Mouse (Mus musculus) hematopoietic stem cell, adult 5-6 weeks (primary cell): ENCODE data around the gene Cntnap2. TPM values are rescaled to one million over a fixed set of nuclear protein-coding genes. Genes with fewer than 3 reads are reported as not detected.

Source experiments
- ATAC-seq, 2 experiments: fragments of 125-278 bp in 1 of 2; replicated peaks in 1 of 2; 2 replicates each; pipeline ENCODE4 v1.8.0; 2016 to 2017; ENCODE audit warnings: inconsistent platforms in 2 of 2, mild to moderate bottlenecking in 2 of 2, moderate number of reproducible peaks in 2 of 2, low read depth in 1 of 2, moderate TSS enrichment in 1 of 2; ENCODE audit not compliant: low FRiP score in 2 of 2, poor library complexity in 2 of 2, severe bottlenecking in 2 of 2, insufficient read depth in 1 of 2, low TSS enrichment in 1 of 2
- total RNA-seq: library from RNA; stranded (forward); fragments of 172-1452, 232-1000 nt; gene quantifications from 2 replicates; pipeline ENCODE4 v1.2.3, GENCODE M21; 2017

Cntnap2 gene
- total RNA-seq, 1 experiment from 2014 or later = not detected

GRCm38 (mm10) chr6:45271537-45271936 lies 212.4 kb downstream of the Cntnap2 start:
- peak; percentile 99 to 100 for ATAC-seq

DNA sequence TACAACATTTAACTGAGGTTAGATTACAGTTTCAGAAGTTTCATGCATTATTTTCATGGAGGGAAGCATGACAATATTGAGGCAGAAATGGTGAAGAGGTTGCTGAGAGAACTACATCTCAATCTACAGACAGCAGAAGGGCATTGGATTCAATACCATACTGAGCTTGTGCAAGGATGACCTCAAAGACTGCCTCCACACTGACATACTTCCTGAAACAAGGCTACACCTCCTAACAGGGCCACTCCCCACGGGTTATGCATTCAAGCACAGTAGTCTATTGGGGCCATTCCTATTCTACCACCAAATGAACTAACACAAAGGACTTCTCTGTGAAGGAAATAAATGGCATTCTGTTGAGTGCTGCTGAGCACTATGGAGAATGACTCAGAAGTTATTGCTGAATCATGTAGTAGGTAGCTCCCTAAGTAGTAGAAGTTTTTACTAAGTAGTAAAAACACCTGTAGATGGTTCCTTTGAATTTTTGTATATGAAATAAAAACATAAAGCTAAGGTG lies 214.2 kb downstream of the Cntnap2 start:
- ATAC-seq = no peak; a peak in 1 of 4 replicates

- ATAC-seq = no peak
Observed at GRCm38 (mm10) chr6:45290154-45290553, 231.0 kb downstream of the Cntnap2 start.

DNA sequence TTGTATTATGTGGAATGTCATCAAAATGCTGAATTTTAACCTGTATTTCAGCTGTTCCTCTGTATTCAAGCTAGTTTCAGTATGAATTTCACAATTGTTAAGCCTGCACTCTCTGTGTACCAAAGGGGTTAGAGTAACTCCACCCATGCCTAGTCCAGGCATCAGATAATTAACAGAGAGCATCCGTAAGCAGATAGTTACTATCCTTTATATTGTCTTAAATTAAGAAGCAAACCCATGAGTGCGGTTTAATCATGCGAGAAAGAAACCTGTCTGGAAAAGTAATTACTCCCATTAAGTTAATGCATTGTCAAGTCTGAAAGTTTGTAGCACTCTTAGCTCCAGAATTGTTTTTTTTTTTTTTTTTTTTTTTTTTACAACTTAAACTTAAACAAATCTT lies 258.3 kb downstream of the Cntnap2 start:
- no peak for ATAC-seq

GRCm38 (mm10) chr6:45323505-45323904 lies 264.3 kb downstream of the Cntnap2 start:
- no peak; a peak in 1 of 4 replicates for ATAC-seq

DNA sequence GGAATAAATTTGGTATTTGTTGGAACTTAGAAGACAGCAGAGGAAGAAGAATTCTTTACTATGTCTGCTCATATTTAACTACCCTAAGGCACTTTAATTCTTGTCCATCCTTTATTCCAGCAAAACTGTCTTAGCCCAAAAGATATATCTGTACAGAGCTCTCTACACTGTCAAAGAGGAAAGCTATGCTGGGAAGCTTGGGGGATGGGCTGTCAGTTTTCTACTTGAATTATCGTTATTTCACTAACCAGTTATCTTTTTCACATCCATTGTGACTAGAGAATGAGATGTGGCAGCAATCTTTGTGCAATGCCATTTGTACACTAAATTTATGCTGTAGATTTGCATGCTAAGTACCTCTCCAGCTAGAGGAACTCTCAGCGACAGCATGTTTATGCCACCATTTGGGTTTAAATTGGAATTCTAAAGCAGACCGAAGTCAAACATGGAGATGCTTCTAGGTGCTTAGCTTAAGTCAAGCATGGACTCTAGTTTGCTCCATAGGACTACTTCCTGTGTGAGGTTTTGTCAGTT lies 268.9 kb downstream of the Cntnap2 start:
- ATAC-seq = no peak

- ATAC-seq = no peak
Observed at GRCm38 (mm10) chr6:45345396-45345795, 286.2 kb downstream of the Cntnap2 start.

DNA sequence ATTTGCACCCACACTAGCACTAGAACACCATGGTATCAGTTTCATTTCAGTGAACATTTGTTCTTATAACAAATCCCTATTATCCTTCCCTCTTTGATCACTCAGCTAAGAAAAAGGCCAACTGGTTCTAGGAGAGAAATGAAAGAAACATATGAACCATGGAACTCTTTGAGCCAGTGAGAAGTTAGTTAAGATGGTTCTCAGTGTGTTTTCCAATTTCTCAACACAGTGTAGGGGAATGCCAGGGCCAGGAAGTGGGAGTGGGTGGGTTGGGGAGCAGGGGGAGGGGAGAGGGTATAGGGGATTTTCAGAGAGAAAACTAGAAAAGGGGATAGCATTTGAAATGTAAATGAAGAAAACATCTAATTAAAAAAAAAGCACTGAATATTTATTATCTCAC lies 286.8 kb downstream of the Cntnap2 start:
- ATAC-seq = no peak

DNA sequence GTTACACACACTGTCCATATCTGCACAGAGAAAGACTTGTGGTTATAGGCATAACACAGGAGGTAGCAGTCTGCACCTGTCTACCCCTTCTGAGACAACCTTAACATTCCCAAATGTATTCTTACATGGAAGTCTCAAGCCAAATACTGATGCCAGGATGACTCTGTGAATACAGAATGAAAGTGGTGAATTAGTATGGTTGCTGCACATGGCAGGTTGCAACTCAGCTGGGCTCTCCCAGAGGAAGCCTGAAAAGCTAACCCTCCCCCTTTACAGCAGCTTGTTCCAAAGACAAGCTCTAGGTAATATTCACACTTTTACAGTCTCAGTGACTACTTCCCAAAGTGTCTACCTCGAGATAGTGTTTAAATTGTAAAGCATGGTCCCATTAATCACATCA lies 307.3 kb downstream of the Cntnap2 start:
- no peak for ATAC-seq

DNA sequence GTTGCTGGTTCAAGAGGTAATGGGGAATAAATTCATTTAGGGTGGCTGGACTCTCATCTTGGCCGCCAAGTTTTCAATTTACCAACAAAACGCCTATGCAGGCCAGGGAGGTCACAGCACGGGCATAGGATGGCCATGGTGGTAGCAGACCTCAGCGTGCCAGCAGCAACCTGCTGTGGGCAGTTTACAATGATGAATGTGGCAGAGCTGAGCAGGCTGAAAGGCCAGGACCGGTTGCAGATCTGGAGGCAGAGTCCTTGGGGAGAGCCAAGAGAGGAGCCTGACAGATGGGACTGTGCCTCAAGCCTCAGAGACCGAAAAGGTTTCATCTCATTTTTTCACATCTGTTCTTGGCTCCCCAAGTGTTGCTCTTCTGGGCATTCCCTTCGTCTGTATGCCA lies 322.0 kb downstream of the Cntnap2 start:
- no peak for ATAC-seq

- no peak for ATAC-seq
Observed at GRCm38 (mm10) chr6:45389034-45389433, 329.9 kb downstream of the Cntnap2 start.

GRCm38 (mm10) chr6:45413629-45414028 lies 354.5 kb downstream of the Cntnap2 start:
- no peak for ATAC-seq

DNA sequence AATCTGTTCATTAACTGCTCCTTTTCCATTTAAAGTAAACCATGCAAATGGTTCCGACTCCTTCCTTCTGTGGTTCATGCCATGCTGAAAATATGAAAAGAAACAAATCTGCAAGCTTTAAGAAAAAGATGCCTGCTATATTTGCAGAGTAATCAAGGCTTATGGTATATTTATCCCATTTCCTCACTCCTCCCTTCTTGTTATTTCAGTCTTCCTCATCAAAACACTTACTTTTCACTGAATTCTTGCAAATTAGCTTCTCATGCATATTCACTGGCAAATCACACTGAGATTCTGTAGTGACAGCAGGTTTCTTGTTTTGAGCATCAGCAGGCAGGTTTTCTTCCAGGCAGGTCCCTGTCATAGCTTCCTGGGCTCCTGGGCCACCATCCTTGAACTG lies 396.3 kb downstream of the Cntnap2 start:
- no peak for ATAC-seq

- ATAC-seq = no peak
Observed at GRCm38 (mm10) chr6:45518221-45518620, 459.1 kb downstream of the Cntnap2 start.

DNA sequence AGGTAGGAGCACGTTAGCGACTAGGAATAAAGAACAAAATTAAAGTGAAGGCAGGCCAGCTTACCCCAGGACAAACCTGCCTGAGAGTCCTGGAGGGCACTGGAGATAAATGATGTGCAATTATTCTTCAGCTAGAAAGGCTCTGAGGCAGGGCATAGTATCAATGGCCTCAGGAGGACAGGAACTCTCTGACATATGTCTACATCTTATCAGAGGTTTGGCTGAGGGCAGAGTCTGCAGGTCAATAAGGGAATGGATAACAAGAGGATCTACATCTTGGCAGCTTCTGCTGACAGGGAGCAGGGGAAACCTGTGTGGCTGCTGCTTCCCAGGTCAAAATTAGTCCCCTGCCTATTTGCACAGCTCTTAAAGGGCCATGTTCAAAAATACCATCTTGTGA lies 477.8 kb downstream of the Cntnap2 start:
- no peak for ATAC-seq

GRCm38 (mm10) chr6:45544319-45544875 lies 485.2 kb downstream of the Cntnap2 start:
- no peak for ATAC-seq

DNA sequence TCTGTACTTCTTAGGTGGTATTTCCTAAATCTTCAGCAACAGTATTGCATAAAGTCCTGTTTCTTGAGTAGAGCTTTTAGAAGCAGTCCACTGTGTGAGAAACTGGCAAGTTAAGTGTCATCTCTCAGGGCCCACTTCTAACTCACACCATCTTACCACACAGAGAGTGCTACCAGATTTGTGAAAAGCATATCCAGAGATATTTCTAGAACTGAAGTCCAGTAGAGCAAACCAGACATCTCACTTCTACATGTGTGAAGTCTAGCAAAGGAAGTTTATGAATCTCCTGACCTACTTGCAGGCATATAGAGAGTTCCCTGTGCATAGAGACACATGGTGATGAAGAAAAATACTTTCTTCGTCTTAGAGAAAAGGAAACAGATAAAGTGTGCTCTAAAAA lies 500.6 kb downstream of the Cntnap2 start:
- no peak for ATAC-seq

DNA sequence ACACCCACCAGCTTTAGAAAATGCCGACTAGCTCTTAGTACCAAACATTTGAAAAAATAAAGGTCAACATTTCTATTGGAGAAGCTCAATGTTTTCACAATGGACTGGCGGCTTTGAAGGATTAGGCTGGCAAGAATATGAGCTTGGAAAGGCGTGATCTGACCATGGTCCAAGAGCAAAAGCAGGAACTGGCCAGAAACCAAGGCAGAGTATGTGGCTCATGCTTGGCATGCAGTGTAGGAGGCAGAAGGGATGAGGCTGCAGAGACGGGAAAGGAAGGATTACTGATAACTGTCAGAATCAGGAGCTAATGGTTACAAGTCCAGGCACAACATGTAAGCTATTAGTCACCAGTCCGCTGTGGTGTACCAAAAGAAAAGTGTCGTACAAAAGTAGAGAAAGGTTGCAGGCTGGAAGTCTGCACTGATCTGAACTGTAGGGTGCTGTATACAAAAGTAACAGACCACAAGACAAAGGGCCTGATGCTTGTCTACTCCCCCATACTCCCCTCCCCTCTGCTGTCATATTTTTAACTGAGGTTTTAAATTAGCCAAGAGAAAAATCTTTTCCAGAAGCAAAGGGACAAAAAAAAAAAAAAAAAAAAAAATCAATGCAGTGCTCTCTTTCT lies 525.4 kb downstream of the Cntnap2 start:
- ATAC-seq = no peak

DNA sequence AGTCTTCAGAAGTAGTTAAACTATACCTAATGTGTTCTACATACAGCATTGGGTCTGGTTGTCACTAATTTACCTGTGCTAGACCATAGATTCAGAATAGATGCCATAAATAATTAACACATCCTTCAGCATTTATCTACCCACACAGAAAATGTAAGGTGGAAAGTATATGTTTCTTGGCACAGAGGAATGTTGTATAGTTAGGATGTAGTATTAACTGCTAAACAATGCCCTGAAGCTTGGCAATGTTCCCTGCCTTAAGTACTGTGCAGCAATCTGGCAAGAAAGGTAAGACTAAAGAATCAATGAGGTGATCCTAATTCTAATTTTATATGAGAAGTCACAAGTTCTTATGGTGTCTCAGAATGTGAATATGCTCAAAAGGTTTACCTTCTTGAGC lies 529.9 kb downstream of the Cntnap2 start:
- ATAC-seq = no peak
